Mouse (Mus musculus): Measurements from ENCODE around the gene Krt42.

- TF ChIP-seq POLR2A (IDR thresholded peaks at IDR 0.05; ENCODE audit: borderline replicate concordance, extremely low read depth, insufficient read depth, insufficient read length, poor library complexity, severe bottlenecking) (no peak), CTCF (IDR thresholded peaks at IDR 0.05; ENCODE audit: borderline replicate concordance, extremely low read depth, insufficient read depth, insufficient read length) (no peak)
Observed at GRCm38 (mm10) chr11:100284988-100285387, 15.3 kb upstream of the Krt42 start.

Measured in brain, embryonic 14.5 days (tissue).